Mouse (Mus musculus) lung, postnatal 0 days (tissue): ENCODE data around the gene 1110008P14Rik.

ENCODE experiments used
- CTCF ChIP-seq: IDR thresholded peaks from 2 replicates; pipeline ENCODE4 v1.5.1; 2016; ENCODE audit warnings: antibody characterized with exemption, mild to moderate bottlenecking
- EP300 ChIP-seq: IDR thresholded peaks from 2 replicates; pipeline ENCODE4 v1.6.1; 2016; ENCODE audit warnings: antibody characterized with exemption, mild to moderate bottlenecking, control low read depth

DNA sequence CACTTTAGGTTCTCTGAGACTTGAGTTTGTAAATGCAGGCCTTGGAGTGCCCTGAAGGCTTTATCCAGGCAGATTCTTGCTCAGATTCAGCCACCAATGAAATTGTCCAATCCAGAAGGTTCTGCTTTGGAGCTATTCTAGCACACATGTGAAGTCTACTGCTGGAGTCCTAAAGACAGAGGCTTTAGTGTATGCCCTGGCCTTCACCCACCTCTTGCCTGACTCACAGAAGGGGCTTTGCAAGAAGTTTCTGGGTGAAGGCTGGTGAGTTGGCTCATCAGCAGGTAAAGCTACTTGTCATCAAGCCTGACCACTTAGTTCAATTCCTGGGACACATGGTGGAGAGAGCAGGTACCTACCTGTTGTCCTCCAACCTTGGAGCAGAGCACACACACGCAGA, 44.4 kb upstream of the 1110008P14Rik start:
- TF ChIP-seq CTCF (no peak), EP300 (no peak)
